Mouse (Mus musculus): Measurements from ENCODE around the gene Filip1l.

DNA sequence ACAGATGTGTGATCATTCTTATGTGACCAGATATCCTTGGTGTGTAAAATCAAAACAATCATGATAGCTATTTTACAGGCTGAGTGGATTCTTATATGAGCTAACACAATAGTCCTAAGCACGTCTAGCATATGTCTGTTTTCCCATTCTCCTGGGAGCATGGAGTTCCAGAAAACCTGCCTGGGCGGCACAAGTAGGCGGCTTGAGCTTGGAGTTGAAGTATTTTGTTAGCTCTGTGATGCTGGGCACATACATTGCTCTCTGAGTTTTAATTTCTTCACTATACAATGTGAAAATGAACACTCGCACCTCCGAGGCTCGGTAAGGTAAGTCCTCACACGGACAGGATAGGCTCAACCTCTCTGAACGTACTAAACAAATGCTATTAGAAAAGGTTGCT, 137.8 kb downstream of the Filip1l start:
- TF ChIP-seq ZC3H11A (IDR thresholded peaks at IDR 0.05; ENCODE audit: borderline replicate concordance, low read depth, low read length) (no peak), ZNF384 (IDR thresholded peaks at IDR 0.05; ENCODE audit: low read depth, low read length) (no peak)
